Mouse (Mus musculus) megakaryocyte, embryonic 14.5 days (primary cell): ENCODE measurements at regions not wholly inside any gene's neighbourhood (a gene's known extent, or its start where the extent isn't known, plus 50 kb on each side); places are given as distances from the start of the nearest gene placed in this dataset.

Experiments
- FLI1 ChIP-seq: IDR thresholded peaks from 2 replicates; pipeline ENCODE4 v1.6.1; 2012; ENCODE audit warnings: low read length, inconsistent platforms, mixed read lengths
- GATA1 ChIP-seq: IDR thresholded peaks from 3 replicates; pipeline ENCODE4 v1.6.1; 2012; ENCODE audit warnings: mixed read lengths, low read length, inconsistent platforms, borderline replicate concordance

GRCm38 (mm10) chr4:105630595-105631369, 158.9 kb upstream of the Gm12728 start:
- peak; percentile 60; the same call in 1 of the 2 replicates for TF ChIP-seq FLI1
- no peak; the same call in 2 of the 3 replicates for TF ChIP-seq GATA1
